Mouse (Mus musculus): ENCODE measurements around the gene Ncapg2. TPM values are rescaled to one million over a fixed set of nuclear protein-coding genes. Genes with fewer than 3 reads are reported as not detected.

Gene Ncapg2
- total RNA-seq (2023): 3.5 TPM

DNA sequence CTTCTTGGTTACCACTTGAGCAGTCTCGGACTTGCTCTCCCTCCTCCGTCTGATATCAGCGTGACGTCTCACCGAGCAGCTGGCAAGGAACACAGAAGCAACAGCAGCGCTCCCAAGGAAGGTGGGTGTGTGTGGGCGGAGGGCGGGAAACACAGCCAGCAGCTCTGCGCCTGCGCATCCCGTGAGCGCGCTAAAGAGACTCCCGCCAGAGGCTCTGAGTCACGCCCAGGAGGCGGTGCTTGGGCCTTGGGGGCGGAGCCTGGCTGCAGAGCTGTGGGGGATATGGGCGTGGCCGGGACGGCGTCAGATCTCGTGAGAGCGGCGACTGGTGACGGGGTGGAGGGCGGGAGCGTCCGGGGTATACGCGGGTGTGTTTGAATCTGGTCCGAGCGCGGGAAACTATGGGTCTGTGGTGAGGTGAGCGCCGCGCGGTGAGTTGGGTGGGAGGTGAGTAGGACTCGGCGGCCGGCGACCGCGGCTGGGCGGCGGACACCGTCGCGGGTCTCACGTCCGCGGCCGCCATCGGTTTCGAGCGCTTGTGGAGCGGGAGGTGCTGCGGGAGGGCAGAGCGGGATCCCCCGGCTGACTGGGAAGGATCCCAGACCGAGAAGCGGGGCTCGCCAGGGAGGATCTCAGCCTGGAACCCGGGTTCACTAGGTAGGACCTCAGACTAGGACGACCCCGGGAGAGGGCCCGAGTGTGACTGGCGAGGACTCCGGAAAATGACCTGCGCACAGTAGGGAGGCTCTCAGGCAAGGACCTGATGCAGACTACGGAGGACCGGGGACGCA lies at the start of gene Ncapg2:
TSS of gene Ncapg2 (plus strand) at position 358 of the 791 bp plus-strand sequence.

DNA sequence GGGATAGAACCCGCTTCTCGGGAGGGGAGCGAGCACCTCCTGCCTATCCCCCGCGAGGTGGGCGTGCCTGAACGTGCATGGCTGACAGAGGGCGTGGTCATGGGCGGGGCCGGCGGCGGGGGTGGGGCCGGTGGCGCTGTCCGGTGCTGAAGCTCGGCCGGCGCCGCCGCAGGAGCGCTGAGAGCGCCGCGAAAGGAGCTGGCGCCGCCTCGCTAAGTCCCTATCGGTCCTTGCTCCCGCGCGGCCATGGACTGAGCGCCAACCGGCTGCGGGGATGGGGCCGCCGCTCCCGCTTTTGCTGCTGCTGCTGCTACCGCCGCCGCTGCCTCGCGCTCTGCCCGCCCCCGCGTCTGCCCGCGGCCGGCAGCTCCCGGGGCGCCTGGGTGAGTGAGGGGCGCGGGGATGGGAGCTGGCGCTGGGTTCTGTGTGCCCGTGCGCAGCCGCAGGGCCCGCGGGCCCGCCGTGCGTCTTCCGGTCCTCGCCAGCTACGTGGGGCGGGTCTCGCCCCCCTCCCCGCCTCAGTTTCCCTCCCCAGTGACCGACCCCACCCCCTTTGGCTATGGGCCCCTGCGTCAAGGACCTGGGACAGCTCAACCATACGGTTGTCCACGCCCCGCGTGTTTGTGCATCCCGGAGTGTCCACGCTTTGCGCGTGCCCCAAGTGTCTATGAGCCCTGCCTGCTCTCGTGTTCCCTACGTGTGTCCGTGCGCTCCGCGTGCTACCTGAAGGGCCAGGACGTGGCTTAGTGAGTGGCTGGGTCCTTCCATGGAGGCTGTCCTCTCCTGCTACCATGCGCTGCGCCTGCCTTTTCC lies 80.6 kb downstream of the Ncapg2 start, which contains the start of gene Ptprn2:
TSS of gene Ptprn2 (plus strand) at position 130 of the 813 bp plus-strand sequence.

Other genes with a start within 250 kb of the Ncapg2 start
- gene Wdr60, start 142.4 kb upstream of the Ncapg2 start, total RNA-seq (2023): 1.3 TPM
- gene Gm11027, start 130.0 kb upstream of the Ncapg2 start, total RNA-seq (2023): not detected
- 220 TPM for gene Esyt2, start 124.2 kb upstream of the Ncapg2 start, total RNA-seq (2023)
- gene Ptprn2, start 80.3 kb downstream of the Ncapg2 start, total RNA-seq (2023): not detected